20 mouse cellular contexts compared by ENCODE assay signal in genomic region chr13:54077470-54078174, GRCm38 (mm10). TPM values are rescaled to one million over a fixed set of nuclear protein-coding genes. Genes with fewer than 3 reads are reported as not detected.
A peak's percentile ranks its signal among the peaks of the same experiment; 100 is the strongest.
DNase-seq lines count a peak whose midpoint lies in the region; ATAC-seq and TF ChIP-seq lines count a peak whose summit lies in the region.
"Had no signal": no experiment of that assay in that cellular context is flagged by ENCODE, and none has a peak within 500 bp of the region (broad histone marks: within the 10 kb centered on the region; RNA-seq: fewer than 3 reads in every experiment).

No protein-coding gene starts in this region.

- no peak overlapping the region for H3K27ac ChIP-seq in forebrain, postnatal 0 days (ENCODE audit: low read depth, low read length)
- H3K27ac ChIP-seq in forebrain, embryonic 11.5 days (ENCODE audit: low read depth, low read length), result no peak overlapping the region
- peak overlapping the region; percentile 49 for H3K27ac ChIP-seq in liver, embryonic 16.5 days (ENCODE audit: low read length)
- no peak overlapping the region for H3K27ac ChIP-seq in liver, embryonic 12.5 days
- H3K27ac ChIP-seq: embryonic facial prominence, embryonic 12.5 days; heart, embryonic 13.5 days; hindbrain, embryonic 13.5 days; limb, embryonic 15.5 days; midbrain, embryonic 12.5 days had no signal

- DNase-seq in forebrain, postnatal 0 days, result no peak
- DNase-seq in forebrain, embryonic 11.5 days (ENCODE audit: low spot score), result no peak
- peak; percentile 21 for DNase-seq in kidney, postnatal 10 days
- no peak for DNase-seq in cerebellum, adult 9-10 months
- DNase-seq in frontal cortex, postnatal 14 days (ENCODE audit: low spot score in 2 of 2), result no peak
- DNase-seq in spleen, adult 18-20 months, result no peak
- DNase-seq: cerebellum, adult 2 months; thymus, postnatal 36 days had no signal

- peak; percentile 25; the same call in 1 of the 2 replicates for ATAC-seq in forebrain, postnatal 0 days
- no peak for ATAC-seq in forebrain, embryonic 11.5 days (replicated peaks; ENCODE audit: low FRiP score)
- ATAC-seq in liver, embryonic 16.5 days (ENCODE audit: low read depth), result no peak
- no peak for ATAC-seq in liver, embryonic 12.5 days
- ATAC-seq: forebrain, embryonic 14.5 days had no signal

- TF ChIP-seq CTCF in forebrain, postnatal 0 days (IDR thresholded peaks at IDR 0.05; ENCODE audit: low read depth), result no peak

- H3K36me3 ChIP-seq in forebrain, postnatal 0 days (ENCODE audit: insufficient read depth), result no peaks in the 10 kb centered on the region
- H3K36me3 ChIP-seq in forebrain, embryonic 11.5 days (ENCODE audit: control insufficient read depth, insufficient read depth, low read length), result no peaks in the 10 kb centered on the region; the same call in 1 of the 2 replicates
- no peaks in the 10 kb centered on the region for H3K36me3 ChIP-seq in liver, embryonic 16.5 days (ENCODE audit: control insufficient read depth, insufficient read depth)
- H3K36me3 ChIP-seq in liver, embryonic 12.5 days, result peaks cover 33% of the 10 kb centered on the region
- H3K36me3 ChIP-seq: embryonic facial prominence, embryonic 12.5 days; heart, embryonic 13.5 days; hindbrain, embryonic 13.5 days; limb, embryonic 15.5 days; midbrain, embryonic 12.5 days had no signal

- no peaks in the 10 kb centered on the region for H3K9me3 ChIP-seq in forebrain, postnatal 0 days (ENCODE audit: low read length)
- no peaks in the 10 kb centered on the region for H3K9me3 ChIP-seq in forebrain, embryonic 11.5 days (ENCODE audit: control insufficient read depth, low read length)
- no peaks in the 10 kb centered on the region for H3K9me3 ChIP-seq in liver, embryonic 16.5 days (replicated peaks; ENCODE audit: control insufficient read depth, low read length)
- no peaks in the 10 kb centered on the region for H3K9me3 ChIP-seq in liver, embryonic 12.5 days (replicated peaks)
- H3K9me3 ChIP-seq: embryonic facial prominence, embryonic 12.5 days; G1E; heart, embryonic 13.5 days; hindbrain, embryonic 13.5 days; limb, embryonic 15.5 days; midbrain, embryonic 12.5 days had no signal

- H3K4me2 ChIP-seq in forebrain, postnatal 0 days (ENCODE audit: low read depth), result no peak overlapping the region
- no peak overlapping the region for H3K4me2 ChIP-seq in forebrain, embryonic 11.5 days (ENCODE audit: low read depth, low read length, severe bottlenecking)
- no peak overlapping the region for H3K4me2 ChIP-seq in liver, embryonic 16.5 days (ENCODE audit: low read depth, low read length)
- no peak overlapping the region for H3K4me2 ChIP-seq in liver, embryonic 12.5 days
- H3K4me2 ChIP-seq: embryonic facial prominence, embryonic 12.5 days; heart, embryonic 13.5 days; hindbrain, embryonic 13.5 days; limb, embryonic 15.5 days; midbrain, embryonic 12.5 days had no signal

- H3K9ac ChIP-seq in forebrain, postnatal 0 days, result no peak overlapping the region
- no peak overlapping the region for H3K9ac ChIP-seq in forebrain, embryonic 11.5 days (ENCODE audit: low read length)
- no peak overlapping the region for H3K9ac ChIP-seq in liver, embryonic 16.5 days (ENCODE audit: low read depth, low read length)
- no peak overlapping the region for H3K9ac ChIP-seq in liver, embryonic 12.5 days
- H3K9ac ChIP-seq: embryonic facial prominence, embryonic 12.5 days; heart, embryonic 13.5 days; hindbrain, embryonic 13.5 days; limb, embryonic 15.5 days; midbrain, embryonic 12.5 days had no signal

- H3K4me3 ChIP-seq in forebrain, postnatal 0 days (ENCODE audit: low read depth, low read length), result no peak overlapping the region
- H3K4me3 ChIP-seq in forebrain, embryonic 11.5 days (ENCODE audit: low read depth, low read length), result no peak overlapping the region
- H3K4me3 ChIP-seq in liver, embryonic 16.5 days (ENCODE audit: low read depth, low read length), result no peak overlapping the region
- no peak overlapping the region for H3K4me3 ChIP-seq in liver, embryonic 12.5 days
- H3K4me3 ChIP-seq: embryonic facial prominence, embryonic 12.5 days; erythroblast, embryonic 14.5 days; heart, embryonic 13.5 days; hindbrain, embryonic 13.5 days; limb, embryonic 15.5 days; midbrain, embryonic 12.5 days had no signal

- no peaks in the 10 kb centered on the region for H3K27me3 ChIP-seq in forebrain, postnatal 0 days (ENCODE audit: insufficient read depth, low read length)
- no peaks in the 10 kb centered on the region for H3K27me3 ChIP-seq in forebrain, embryonic 11.5 days (ENCODE audit: control insufficient read depth, insufficient read depth, low read length)
- H3K27me3 ChIP-seq in liver, embryonic 16.5 days (ENCODE audit: control insufficient read depth, insufficient read depth, low read depth, low read length), result no peaks in the 10 kb centered on the region
- no peaks in the 10 kb centered on the region for H3K27me3 ChIP-seq in liver, embryonic 12.5 days (replicated peaks)
- H3K27me3 ChIP-seq: embryonic facial prominence, embryonic 12.5 days; heart, embryonic 13.5 days; hindbrain, embryonic 13.5 days; limb, embryonic 15.5 days; midbrain, embryonic 12.5 days had no signal

- 0 out of 2 replicates have a peak, but pooled peaks cover 2% of the 10 kb centered on the region for H3K4me1 ChIP-seq in forebrain, postnatal 0 days (ENCODE audit: insufficient read depth)
- no peaks in the 10 kb centered on the region for H3K4me1 ChIP-seq in forebrain, embryonic 11.5 days (replicated peaks; ENCODE audit: control insufficient read depth, insufficient read depth, low read length)
- peaks cover 34% of the 10 kb centered on the region for H3K4me1 ChIP-seq in liver, embryonic 16.5 days (ENCODE audit: control insufficient read depth, low read depth, low read length)
- H3K4me1 ChIP-seq in liver, embryonic 12.5 days, result peaks cover 76% of the 10 kb centered on the region

- 79% methylated on average over 11 of the region's 11 CpGs for WGBS in forebrain, postnatal 0 days
- 91% methylated on average over 11 of the region's 11 CpGs for WGBS in forebrain, embryonic 11.5 days
- WGBS in liver, embryonic 16.5 days (ENCODE audit: insufficient replicate concordance), result 62% methylated on average over 11 of the region's 11 CpGs
- WGBS in liver, embryonic 12.5 days (ENCODE audit: insufficient replicate concordance), result 67% methylated on average over 11 of the region's 11 CpGs

RNA-seq across cellular contexts. Expression of gene Sfxn1, which starts 6.0 kb away (rescaled TPM):
- 83.8 and 102 TPM in 2 replicates for total RNA-seq in forebrain, postnatal 0 days (2014; rRNA removed)
- 102 and 116 TPM in 2 replicates for polyA plus RNA-seq in forebrain, postnatal 0 days (2015; fragmentation: Nextera tagmentation; extraction: Ambion mirVana)
- 94.5 and 96.9 TPM in 2 replicates for polyA plus RNA-seq in forebrain, embryonic 11.5 days (2014; fragmentation: Nextera tagmentation; extraction: Ambion mirVana)
- 53.5 and 54.0 TPM in 2 replicates for polyA plus RNA-seq in liver, embryonic 16.5 days (2015; fragmentation: Nextera tagmentation; extraction: Ambion mirVana)
- polyA plus RNA-seq in liver, embryonic 12.5 days (2016; fragmentation: Nextera tagmentation; extraction: Ambion mirVana), result 87.9 and 89.1 TPM in 2 replicates

RNA-seq across cellular contexts. Expression of gene Drd1, which starts 22.1 kb away (rescaled TPM):
- total RNA-seq in forebrain, postnatal 0 days (2014; rRNA removed), result 9.8 and 19.7 TPM in 2 replicates
- polyA plus RNA-seq in forebrain, postnatal 0 days (2015; fragmentation: Nextera tagmentation; extraction: Ambion mirVana), result 6.6 and 7.6 TPM in 2 replicates
- 0.15 and 0.19 TPM in 2 replicates for polyA plus RNA-seq in forebrain, embryonic 11.5 days (2014; fragmentation: Nextera tagmentation; extraction: Ambion mirVana)
- not detected in 2 replicates for polyA plus RNA-seq in liver, embryonic 16.5 days (2015; fragmentation: Nextera tagmentation; extraction: Ambion mirVana)
- not detected in 2 replicates for polyA plus RNA-seq in liver, embryonic 12.5 days (2016; fragmentation: Nextera tagmentation; extraction: Ambion mirVana)
- total RNA-seq: megakaryocyte progenitor cell, adult 5-6 weeks; monocyte, adult 5-6 weeks had no signal
- polyA plus RNA-seq: erythroblast, embryonic 14.5 days; G1E had no signal
